Mouse (Mus musculus) liver, embryonic 11.5 days (tissue): ENCODE results near the gene Vars. TPM values are rescaled to one million over a fixed set of nuclear protein-coding genes. Genes with fewer than 3 reads are reported as not detected.
"Not testable (repeated sequence)": the region's sequence is repeated elsewhere in the genome, so short reads cannot be mapped to it uniquely, and the experiment has no call there.

Source experiments
- ATAC-seq: fragments of 200-750 bp; cut with Nextera tagmentation; replicated peaks from 2 replicates; pipeline ENCODE4 v1.8.0; 2017; ENCODE audit warnings: moderate number of reproducible peaks, mild to moderate bottlenecking, moderate TSS enrichment, moderate library complexity; ENCODE audit not compliant: low FRiP score
- DNase-seq: peaks from one replicate; pipeline ENCODE4 v3.0.0-alpha.2; 2017; ENCODE audit warnings: low spot score
- H3K27ac ChIP-seq: fragments of 300-500 bp; sonication (generic); 2 replicates; pipeline ENCODE4 v1.5.1; 2014; ENCODE audit warnings: mild to moderate bottlenecking, low read depth, low read length, control low read depth
- H3K27me3 ChIP-seq: fragments of 300-500 bp; sonication (generic); replicated peaks from 2 replicates; pipeline ENCODE4 v1.6.1; 2014; ENCODE audit warnings: low read length, mixed read lengths; ENCODE audit not compliant: control insufficient read depth, insufficient read depth
- H3K36me3 ChIP-seq: fragments of 300-500 bp; sonication (generic); 2 replicates; pipeline ENCODE4 v1.6.1; 2014; ENCODE audit warnings: mild to moderate bottlenecking, low read length, moderate library complexity, mixed read lengths; ENCODE audit not compliant: control insufficient read depth, insufficient read depth
- H3K4me1 ChIP-seq: fragments of 300-500 bp; sonication (generic); replicated peaks from 2 replicates; pipeline ENCODE4 v1.6.1; 2014; ENCODE audit warnings: low read length, mixed read lengths; ENCODE audit not compliant: control insufficient read depth, insufficient read depth
- H3K4me2 ChIP-seq: fragments of 300-500 bp; sonication (generic); 2 replicates; pipeline ENCODE4 v1.6.1; 2014; ENCODE audit warnings: mild to moderate bottlenecking, control low read depth, moderate library complexity
- H3K4me3 ChIP-seq: fragments of 300-500 bp; sonication (generic); 2 replicates; pipeline ENCODE4 v1.5.1; 2014; ENCODE audit warnings: low read depth, low read length, control low read depth
- H3K9ac ChIP-seq: fragments of 300-500 bp; sonication (generic); 2 replicates; pipeline ENCODE4 v1.6.1; 2014; ENCODE audit warnings: low read depth, low read length, control low read depth
- H3K9me3 ChIP-seq: fragments of 300-500 bp; sonication (generic); 2 replicates; pipeline ENCODE4 v1.6.1; 2016; ENCODE audit warnings: low read length, inconsistent platforms, mixed read lengths; ENCODE audit not compliant: control insufficient read depth
- WGBS: fragments of 180-500 bp; shearing (Covaris S2); extraction: QIAGEN DNeasy Blood & Tissue Kit; methylation state at CpG from one replicate; pipeline ENCODE4 v1.1.7; 2014; 5-methylcytosine and 5-hydroxymethylcytosine counted together
- polyA plus RNA-seq: library from polyadenylated mRNA; unstranded; fragments of >200 nt; fragmentation: Nextera tagmentation; extraction: Ambion mirVana; gene quantifications from 2 replicates; pipeline ENCODE4 v1.2.1, GENCODE M21; 2014

The Vars gene
- polyA plus RNA-seq, 1 experiment from 2014 or later, result 234 TPM

DNA sequence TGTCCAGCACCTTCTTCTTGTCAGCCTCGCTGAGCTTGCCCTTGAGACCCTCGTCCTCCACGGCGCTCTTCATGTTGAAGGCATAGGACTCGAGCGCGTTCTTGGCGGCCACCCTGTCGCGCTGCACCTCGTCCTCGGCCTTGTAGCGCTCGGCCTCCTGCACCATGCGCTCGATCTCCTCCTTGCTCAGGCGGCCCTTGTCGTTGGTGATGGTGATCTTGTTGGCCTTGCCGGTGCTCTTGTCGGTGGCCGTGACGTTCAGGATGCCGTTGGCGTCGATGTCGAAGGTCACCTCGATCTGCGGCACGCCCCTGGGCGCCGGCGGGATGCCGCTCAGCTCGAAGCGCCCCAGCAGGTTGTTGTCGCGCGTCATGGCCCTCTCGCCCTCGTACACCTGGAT lies 43.5 kb upstream of the Vars start:
- not testable (repeated sequence) for ATAC-seq, DNase-seq, H3K4me3 ChIP-seq, H3K27me3 ChIP-seq, H3K9me3 ChIP-seq, H3K4me2 ChIP-seq, H3K36me3 ChIP-seq, H3K9ac ChIP-seq, H3K27ac ChIP-seq
- 19% methylated on average over 34 of the region's 40 CpGs for WGBS
- H3K4me1 ChIP-seq, result peaks cover 11% of the 10 kb centered on the region

- ATAC-seq, H3K9ac ChIP-seq, H3K36me3 ChIP-seq, H3K27me3 ChIP-seq, H3K4me2 ChIP-seq, H3K9me3 ChIP-seq, DNase-seq, H3K4me3 ChIP-seq, H3K27ac ChIP-seq: not testable (repeated sequence)
- peaks cover 11% of the 10 kb centered on the region for H3K4me1 ChIP-seq
- WGBS, result 31% methylated on average over 18 of the region's 40 CpGs
Measured at GRCm38 (mm10) chr17:34957966-34958365, 42.8 kb upstream of the Vars start.

DNA sequence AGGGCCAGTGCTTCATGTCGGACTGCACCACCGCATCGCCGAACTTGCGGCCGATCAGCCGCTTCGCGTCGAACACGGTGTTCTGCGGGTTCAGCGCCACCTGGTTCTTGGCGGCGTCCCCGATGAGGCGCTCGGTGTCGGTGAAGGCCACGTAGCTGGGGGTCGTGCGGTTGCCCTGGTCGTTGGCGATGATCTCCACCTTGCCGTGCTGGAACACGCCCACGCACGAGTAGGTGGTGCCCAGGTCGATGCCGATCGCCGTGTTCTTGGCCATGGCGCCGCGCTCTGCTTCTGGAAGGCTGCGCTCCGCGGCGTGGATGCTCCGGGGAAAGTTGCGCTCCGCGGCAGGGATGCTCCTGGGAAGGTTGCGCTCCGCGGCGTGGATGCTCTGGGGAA lies 42.1 kb upstream of the Vars start:
- H3K36me3 ChIP-seq, H3K27ac ChIP-seq, H3K9me3 ChIP-seq, H3K9ac ChIP-seq, DNase-seq, H3K27me3 ChIP-seq: not testable (repeated sequence)
- ATAC-seq, result 0 out of 2 replicates have a peak, but pooled peaks have one; percentile 6
- 2% methylated on average over 28 of the region's 47 CpGs for WGBS
- Histone ChIP-seq H3K4me2 (peak overlapping the region; percentile 93), H3K4me3 (peak overlapping the region; percentile 52; the same call in 1 of the 2 replicates), H3K4me1 (peaks cover 11% of the 10 kb centered on the region)

DNA sequence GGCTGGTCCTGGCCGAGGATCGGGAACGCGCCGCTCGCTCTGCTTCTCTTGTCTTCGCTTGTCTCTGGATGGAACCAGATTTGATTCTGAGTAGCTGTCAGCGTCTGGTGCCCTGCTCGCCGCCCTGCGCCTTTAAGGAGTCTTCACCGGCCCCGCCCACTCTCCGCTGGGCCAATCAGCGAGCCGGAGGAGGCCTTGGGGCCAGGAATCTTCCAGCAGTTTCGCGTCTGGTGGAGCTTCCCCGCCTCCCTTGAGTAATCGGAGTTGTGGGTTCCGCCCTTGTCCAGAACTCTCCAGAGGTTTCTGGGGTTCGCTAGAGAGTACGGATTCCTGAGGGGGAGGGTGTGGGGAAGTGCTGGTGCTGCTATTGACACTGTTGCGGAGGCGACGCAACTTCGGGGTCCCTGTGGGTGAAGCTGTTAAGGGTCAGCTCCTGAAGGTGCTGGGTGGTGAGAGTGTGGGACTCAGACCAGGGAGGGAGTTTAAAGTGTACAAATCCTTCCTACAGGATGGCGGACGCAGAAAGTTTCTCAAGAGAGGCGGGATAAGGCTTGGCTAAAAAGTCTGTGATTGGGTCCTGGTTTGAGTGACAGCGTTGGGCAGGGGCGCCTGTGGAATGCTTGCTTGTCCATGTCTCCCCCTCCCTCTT lies 41.5 kb upstream of the Vars start, which contains the start of gene Hspa1b:
Hspa1b (minus strand) TSS at position 109 of the 649 bp plus-strand sequence.
- DNase-seq (peak; percentile 79), ATAC-seq (peak; percentile 91)
- Histone ChIP-seq H3K27me3 (peaks cover 10% of the 10 kb centered on the region), H3K4me2 (peak within 1 kb of the TSS; percentile 93), H3K4me1 (peaks cover 11% of the 10 kb centered on the region), H3K9ac (peak within 1 kb of the TSS; percentile 62), H3K27ac (peak within 1 kb of the TSS; percentile 8), H3K4me3 (peak within 1 kb of the TSS; percentile 52)
- H3K36me3 ChIP-seq, H3K9me3 ChIP-seq: not testable (repeated sequence)
- under 1% methylated on average over 25 of the region's 32 CpGs for WGBS

DNA sequence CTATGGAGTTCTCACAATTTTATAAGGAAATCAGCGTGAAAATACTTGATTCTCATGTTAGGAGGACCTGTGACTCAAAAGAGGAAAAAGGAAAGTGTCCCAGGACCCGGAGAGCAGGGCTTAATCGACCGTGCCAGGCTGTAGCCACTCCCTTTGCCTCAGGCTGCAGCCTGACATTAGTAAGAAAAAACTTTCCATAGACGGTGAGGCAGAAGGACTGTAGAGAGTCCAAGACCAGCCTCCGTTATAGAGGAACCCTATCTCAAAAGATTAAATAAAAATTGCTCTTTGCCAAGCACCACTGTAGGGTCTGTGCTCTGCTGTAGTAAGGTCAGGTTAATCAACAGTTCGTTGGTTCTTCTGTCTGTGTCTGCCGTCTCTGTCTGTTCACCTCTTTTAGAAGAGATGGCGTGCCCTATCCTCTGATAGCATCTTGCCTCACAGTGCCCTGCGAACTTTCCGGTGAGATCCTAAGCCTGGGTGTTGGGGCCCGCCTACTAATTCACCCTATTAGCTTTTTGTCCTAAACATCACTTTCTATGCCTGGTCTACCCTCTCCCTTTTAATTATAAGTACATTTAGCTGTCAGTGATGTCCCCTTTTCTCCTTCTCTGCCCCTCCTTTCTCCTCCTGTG lies 40.8 kb upstream of the Vars start:
- DNase-seq, result no peak
- H3K27ac ChIP-seq, result peak overlapping the region; percentile 8

GRCm38 (mm10) chr17:34960702-34961493 lies 39.9 kb upstream of the Vars start:
- ATAC-seq (no peak), DNase-seq (no peak)
- Histone ChIP-seq H3K4me3 (no peak overlapping the region), H3K4me2 (no peak overlapping the region), H3K27me3 (peaks cover 12% of the 10 kb centered on the region), H3K36me3 (no peaks in the 10 kb centered on the region), H3K9ac (no peak overlapping the region), H3K4me1 (peaks cover 11% of the 10 kb centered on the region), H3K9me3 (no peaks in the 10 kb centered on the region), H3K27ac (no peak overlapping the region)

More for the DNA sequence above, 40.8 kb upstream of the Vars start:
- 8% methylated on average over 12 of the region's 12 CpGs for WGBS
- peak overlapping the region; percentile 62 for H3K9ac ChIP-seq
- peaks cover 11% of the 10 kb centered on the region for H3K4me1 ChIP-seq
- peak; percentile 37; the same call in 1 of the 2 replicates for ATAC-seq
- H3K4me2 ChIP-seq, result peak overlapping the region; percentile 93
- no peaks in the 10 kb centered on the region for H3K9me3 ChIP-seq
- H3K4me3 ChIP-seq, result peak overlapping the region; percentile 52
- no peaks in the 10 kb centered on the region for H3K36me3 ChIP-seq
- peaks cover 12% of the 10 kb centered on the region for H3K27me3 ChIP-seq

GRCm38 (mm10) chr17:34962125-34962524 lies 38.7 kb upstream of the Vars start:
- 39% methylated on average over 3 of the region's 3 CpGs for WGBS
- H3K4me3 ChIP-seq, result no peak overlapping the region
- peaks cover 11% of the 10 kb centered on the region for H3K4me1 ChIP-seq
- no peak overlapping the region for H3K9ac ChIP-seq
- no peak overlapping the region for H3K4me2 ChIP-seq
- DNase-seq, result no peak
- ATAC-seq, result no peak
- H3K36me3 ChIP-seq, result no peaks in the 10 kb centered on the region
- H3K9me3 ChIP-seq, result no peaks in the 10 kb centered on the region
- peaks cover 10% of the 10 kb centered on the region for H3K27me3 ChIP-seq
- no peak overlapping the region for H3K27ac ChIP-seq

- Histone ChIP-seq H3K9ac (no peak overlapping the region), H3K27me3 (peaks cover 12% of the 10 kb centered on the region), H3K36me3 (no peaks in the 10 kb centered on the region), H3K4me2 (no peak overlapping the region), H3K4me3 (no peak overlapping the region), H3K9me3 (no peaks in the 10 kb centered on the region), H3K27ac (no peak overlapping the region), H3K4me1 (peaks cover 11% of the 10 kb centered on the region)
- WGBS, result 62% methylated on average over 1 of the region's 1 CpGs
- ATAC-seq, result no peak
- no peak for DNase-seq
Measured at GRCm38 (mm10) chr17:34962841-34963240, 37.9 kb upstream of the Vars start.
